Mouse (Mus musculus) midbrain, postnatal 0 days (tissue): ENCODE data around the gene Ms4a18. TPM values are rescaled to one million over a fixed set of nuclear protein-coding genes. Genes with fewer than 3 reads are reported as not detected.

ENCODE experiments used
- ATAC-seq: fragments of 200-750 bp; cut with Nextera tagmentation; 2 replicates; pipeline ENCODE4 v1.8.0; 2017; ENCODE audit warnings: moderate number of reproducible peaks, mild to moderate bottlenecking, moderate TSS enrichment, moderate library complexity; ENCODE audit not compliant: low FRiP score
- DNase-seq: peaks from one replicate; pipeline ENCODE4 v3.0.0-alpha.2; 2015; ENCODE audit warnings: low spot score
- H3K27ac ChIP-seq: fragments of 300-500 bp; sonication (generic); 2 replicates; pipeline ENCODE4 v1.5.1; 2014; ENCODE audit warnings: low read depth, mild to moderate bottlenecking, low read length, mixed read lengths
- H3K27me3 ChIP-seq: fragments of 300-500 bp; sonication (generic); 2 replicates; pipeline ENCODE4 v1.6.1; 2014; ENCODE audit warnings: low read length, control low read depth, mixed read lengths; ENCODE audit not compliant: insufficient read depth
- H3K36me3 ChIP-seq: fragments of 300-500 bp; sonication (generic); 2 replicates; pipeline ENCODE4 v1.6.1; 2014; ENCODE audit warnings: low read length, control low read depth, mixed read lengths; ENCODE audit not compliant: insufficient read depth
- H3K4me1 ChIP-seq: fragments of 300-500 bp; sonication (generic); 2 replicates; pipeline ENCODE4 v1.6.1; 2014; ENCODE audit warnings: mild to moderate bottlenecking, control low read depth, antibody characterized with exemption, low read length, mixed read lengths; ENCODE audit not compliant: insufficient read depth
- H3K4me2 ChIP-seq: fragments of 300-500 bp; sonication (generic); 2 replicates; pipeline ENCODE4 v1.6.1; 2014; ENCODE audit warnings: low read depth, mild to moderate bottlenecking, low read length, mixed read lengths; ENCODE audit not compliant: poor library complexity, severe bottlenecking
- H3K4me3 ChIP-seq: fragments of 300-500 bp; sonication (generic); 2 replicates; pipeline ENCODE4 v1.5.1; 2014; ENCODE audit warnings: low read depth, mild to moderate bottlenecking, low read length, moderate library complexity
- H3K9ac ChIP-seq: fragments of 300-500 bp; sonication (generic); replicated peaks from 2 replicates; pipeline ENCODE4 v1.6.1; 2014; ENCODE audit warnings: mild to moderate bottlenecking, low read length, moderate library complexity, mixed read lengths; ENCODE audit not compliant: poor library complexity, severe bottlenecking
- H3K9me3 ChIP-seq: fragments of 300-500 bp; sonication (generic); 2 replicates; pipeline ENCODE4 v1.6.1; 2016; ENCODE audit warnings: low read length, control low read depth
- CTCF ChIP-seq: IDR thresholded peaks from 2 replicates; pipeline ENCODE4 v1.5.1; 2016; ENCODE audit warnings: antibody characterized with exemption, mild to moderate bottlenecking
- WGBS: fragments of 180-500 bp; shearing (Covaris S2); extraction: QIAGEN DNeasy Blood & Tissue Kit; methylation state at CpG from one replicate; pipeline ENCODE4 v1.1.7; 2014; 5-methylcytosine and 5-hydroxymethylcytosine counted together
- polyA plus RNA-seq: library from polyadenylated mRNA; unstranded; fragments of >200 nt; fragmentation: Nextera tagmentation; extraction: Ambion mirVana; gene quantifications from 2 replicates; pipeline ENCODE4 v1.2.1, GENCODE M21; 2015
- total RNA-seq: library from RNA; depleted of rRNA; stranded (reverse); fragments of >200 nt; gene quantifications from 2 replicates; pipeline ENCODE4 v1.2.3, GENCODE M21; 2014

Ms4a18 gene
- total and polyA plus RNA-seq, 2 experiments from 2014 or later: not detected

DNA sequence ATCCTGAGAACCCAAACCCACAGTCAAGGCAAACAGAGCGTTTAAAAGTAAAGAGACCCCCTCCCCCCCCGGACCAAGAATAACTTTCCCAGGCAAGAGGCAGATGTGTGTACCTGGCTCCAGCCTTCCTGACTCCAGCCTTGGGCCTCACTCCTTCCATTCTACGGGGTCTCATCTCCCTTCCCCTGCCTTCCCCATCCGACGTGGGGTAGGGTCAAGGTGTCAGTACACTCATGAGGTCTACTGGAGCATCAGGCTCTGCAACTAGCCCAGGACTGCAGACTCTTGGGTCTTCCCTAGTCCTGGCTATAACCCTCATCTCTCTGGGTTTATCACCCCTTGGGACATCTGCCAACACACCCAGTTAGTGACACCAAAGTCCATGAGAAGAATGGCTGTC lies 37.6 kb downstream of the Ms4a18 start:
- H3K4me2 ChIP-seq: no peak overlapping the region
- no peaks in the 10 kb centered on the region for H3K9me3 ChIP-seq
- no peak for TF ChIP-seq CTCF
- H3K27me3 ChIP-seq: no peaks in the 10 kb centered on the region
- H3K4me3 ChIP-seq: no peak overlapping the region
- no peak overlapping the region for H3K9ac ChIP-seq
- H3K27ac ChIP-seq: no peak overlapping the region
- WGBS: 84% methylated on average over 5 of the region's 5 CpGs
- H3K4me1 ChIP-seq: no peaks in the 10 kb centered on the region
- DNase-seq (no peak), ATAC-seq (no peak)
- H3K36me3 ChIP-seq: no peaks in the 10 kb centered on the region

DNA sequence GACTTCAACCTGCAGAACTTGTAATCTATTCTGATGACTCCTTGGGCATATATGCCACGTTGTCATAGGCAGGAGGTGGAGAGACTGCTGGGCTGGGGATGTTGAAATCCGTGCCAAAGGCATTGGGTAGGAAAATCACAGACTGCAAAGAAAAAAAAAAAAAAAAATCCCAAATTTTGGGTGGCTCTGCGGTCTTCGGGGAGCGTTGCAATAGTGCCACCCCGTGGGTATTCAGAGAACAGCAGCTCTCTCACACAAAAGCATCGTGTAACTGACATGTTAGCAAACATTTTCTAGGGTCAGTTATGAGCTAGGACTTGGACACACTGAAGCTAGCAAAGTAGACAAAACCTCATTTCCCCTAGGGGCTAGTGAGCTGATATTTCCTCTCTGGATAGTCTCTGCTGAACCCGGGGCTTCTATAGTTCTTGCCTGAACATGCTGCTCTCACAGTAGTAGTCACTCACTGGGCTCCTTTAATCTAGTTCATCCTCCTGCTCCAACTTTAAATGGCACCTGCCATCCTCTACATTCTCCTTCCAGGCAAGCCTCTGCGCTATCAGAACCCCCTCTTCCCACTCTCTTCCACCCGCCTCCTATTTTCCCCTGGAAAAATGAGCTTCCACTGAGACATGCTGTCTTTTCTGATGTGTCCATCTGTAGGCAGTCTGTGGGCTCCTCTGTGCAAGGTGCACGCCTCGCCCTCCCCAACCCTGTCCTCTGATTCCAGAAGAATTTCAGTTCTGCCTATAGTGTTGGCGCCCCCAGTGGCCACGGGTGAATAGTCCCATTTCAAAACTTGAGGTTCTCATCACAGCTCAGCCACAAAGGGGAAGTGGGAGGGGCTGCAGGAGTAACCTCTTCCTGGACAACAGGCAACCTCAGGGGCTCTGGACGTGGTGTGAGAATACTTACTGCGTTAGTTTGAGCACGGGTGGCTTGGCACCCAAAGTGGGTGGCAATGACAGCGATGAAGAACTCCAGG lies 38.4 kb downstream of the Ms4a18 start:
- no peaks in the 10 kb centered on the region for H3K9me3 ChIP-seq
- H3K36me3 ChIP-seq: no peaks in the 10 kb centered on the region
- no peak overlapping the region for H3K9ac ChIP-seq
- peak; percentile 68 for DNase-seq
- ATAC-seq: peak; percentile 64
- H3K4me1 ChIP-seq: no peaks in the 10 kb centered on the region
- no peak overlapping the region for H3K4me3 ChIP-seq
- H3K27ac ChIP-seq: no peak overlapping the region
- TF ChIP-seq CTCF: peak; percentile 81
- WGBS: 13% methylated on average over 18 of the region's 18 CpGs
- H3K27me3 ChIP-seq: no peaks in the 10 kb centered on the region
- H3K4me2 ChIP-seq: peak overlapping the region; percentile 23

DNA sequence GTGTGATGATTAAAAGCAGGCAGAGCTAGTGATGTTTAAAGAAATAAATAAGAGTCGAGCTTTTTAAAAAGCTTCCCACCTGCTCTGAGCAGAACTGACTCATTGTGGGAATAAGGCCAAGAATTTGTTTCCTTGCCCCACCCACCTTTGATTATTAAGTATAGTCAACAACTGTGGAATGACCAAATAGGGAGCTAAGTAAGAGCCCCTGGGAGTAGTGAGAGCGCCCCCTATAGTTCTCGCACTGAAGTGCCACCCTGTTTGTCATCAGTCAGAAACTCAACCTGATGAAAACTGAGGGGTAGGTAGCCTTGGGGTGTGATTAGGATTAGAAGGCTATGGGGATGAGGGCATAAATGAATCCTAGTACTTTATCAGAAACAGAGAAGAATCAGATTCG lies 41.5 kb downstream of the Ms4a18 start:
- DNase-seq: no peak
- peak; percentile 37 for TF ChIP-seq CTCF

DNA sequence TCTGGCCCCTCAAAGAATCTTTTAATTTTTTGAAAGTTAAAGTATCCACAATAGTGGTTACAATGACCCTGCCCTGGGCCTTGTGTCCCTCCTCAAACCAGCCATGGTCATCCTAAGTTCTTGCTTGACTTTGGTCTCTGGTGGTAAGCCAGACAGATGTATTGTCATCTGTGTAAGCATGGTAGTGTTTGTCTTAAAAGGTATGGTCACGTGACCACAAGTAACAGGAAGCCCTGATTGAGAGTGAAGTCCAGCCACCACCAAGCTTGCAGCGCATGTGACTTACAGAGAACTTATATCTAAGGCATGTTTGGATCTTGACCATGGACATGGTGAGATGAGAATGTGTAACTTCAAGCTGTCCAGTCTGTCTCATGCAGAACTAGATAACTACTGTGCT lies 42.6 kb downstream of the Ms4a18 start:
- Histone ChIP-seq H3K4me1 (no peaks in the 10 kb centered on the region), H3K4me2 (no peak overlapping the region), H3K4me3 (no peak overlapping the region), H3K9me3 (no peaks in the 10 kb centered on the region), H3K27ac (no peak overlapping the region), H3K27me3 (no peaks in the 10 kb centered on the region), H3K9ac (no peak overlapping the region), H3K36me3 (no peaks in the 10 kb centered on the region)
- no peak for TF ChIP-seq CTCF
- DNase-seq: no peak
- ATAC-seq: no peak
- WGBS: 82% methylated on average over 2 of the region's 2 CpGs

More for the DNA sequence above, 41.5 kb downstream of the Ms4a18 start:
- Histone ChIP-seq H3K27ac (no peak overlapping the region), H3K4me3 (no peak overlapping the region), H3K4me2 (no peak overlapping the region), H3K9ac (no peak overlapping the region), H3K9me3 (no peaks in the 10 kb centered on the region), H3K4me1 (no peaks in the 10 kb centered on the region), H3K27me3 (no peaks in the 10 kb centered on the region), H3K36me3 (no peaks in the 10 kb centered on the region)
- WGBS: 49% methylated on average over 4 of the region's 4 CpGs
- ATAC-seq: no peak

DNA sequence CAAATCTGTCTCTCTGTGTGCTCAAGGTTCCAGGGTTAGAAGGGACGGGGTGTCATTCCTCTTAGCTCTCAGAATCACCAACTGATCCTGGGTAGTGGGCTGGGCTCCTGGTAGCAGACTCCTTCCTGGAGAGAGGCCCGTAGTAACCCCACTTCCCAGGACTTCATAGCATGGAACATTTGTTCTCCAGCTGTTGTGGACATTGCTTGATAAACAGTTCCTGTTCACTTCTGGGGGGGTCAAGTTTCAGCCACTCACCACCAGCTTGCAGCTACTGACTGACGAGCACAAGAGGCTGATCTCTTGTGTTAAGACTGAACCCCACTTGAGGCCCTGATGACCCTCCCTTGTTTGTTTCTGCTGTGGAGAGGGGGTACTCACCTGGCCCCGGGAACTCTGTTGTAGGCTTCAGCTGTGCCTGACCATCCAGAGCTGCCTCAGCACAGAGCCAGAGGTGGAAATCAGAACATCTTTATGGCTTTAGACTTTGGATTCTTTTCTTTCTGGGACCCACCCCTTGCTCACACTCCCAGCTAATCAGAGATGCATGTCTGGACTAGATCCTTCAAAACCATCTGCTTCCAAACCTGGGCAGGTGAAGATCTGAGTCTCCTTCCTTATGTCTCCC lies 43.5 kb downstream of the Ms4a18 start, which contains the start of gene Ms4a10:
Gene Ms4a10 (minus strand): TSS at position 433 of the 628 bp plus-strand sequence.
- no peak for TF ChIP-seq CTCF
- ATAC-seq: no peak
- Histone ChIP-seq H3K4me3 (no peak within 1 kb of the TSS), H3K27me3 (no peaks in the 10 kb centered on the region), H3K4me1 (no peaks in the 10 kb centered on the region), H3K9me3 (no peaks in the 10 kb centered on the region), H3K27ac (no peak within 1 kb of the TSS), H3K36me3 (no peaks in the 10 kb centered on the region), H3K9ac (no peak within 1 kb of the TSS), H3K4me2 (no peak within 1 kb of the TSS)
- 74% methylated on average over 4 of the region's 4 CpGs for WGBS
- no peak for DNase-seq

DNA sequence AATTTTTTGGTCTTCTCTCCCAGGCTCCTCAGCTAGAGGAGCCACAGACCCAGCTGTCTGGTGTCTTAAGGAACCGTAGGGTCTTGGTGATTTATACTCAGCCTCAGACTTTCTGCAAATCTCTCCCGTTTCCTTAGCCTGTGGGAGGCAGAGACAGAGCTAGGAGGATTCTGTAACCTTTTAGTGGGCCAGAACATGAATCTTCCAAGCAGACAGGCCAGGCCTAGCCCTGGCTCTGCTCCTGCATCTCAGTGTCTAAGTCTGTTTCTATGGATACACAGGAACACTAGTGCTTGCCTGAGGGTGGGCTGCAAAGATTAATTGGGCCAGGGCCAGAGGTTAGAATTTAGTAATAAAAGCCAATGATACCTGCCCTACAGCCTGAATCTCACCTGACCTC lies 44.6 kb downstream of the Ms4a18 start:
- H3K4me3 ChIP-seq: no peak overlapping the region
- DNase-seq (no peak), ATAC-seq (no peak)
- no peaks in the 10 kb centered on the region for H3K27me3 ChIP-seq
- no peak overlapping the region for H3K27ac ChIP-seq
- TF ChIP-seq CTCF: no peak
- no peaks in the 10 kb centered on the region for H3K36me3 ChIP-seq
- no peaks in the 10 kb centered on the region for H3K4me1 ChIP-seq
- 82% methylated on average over 2 of the region's 2 CpGs for WGBS
- no peak overlapping the region for H3K9ac ChIP-seq
- no peak overlapping the region for H3K4me2 ChIP-seq
- H3K9me3 ChIP-seq: no peaks in the 10 kb centered on the region
